Mouse (Mus musculus) embryonic facial prominence, embryonic 11.5 days (tissue): ENCODE measurements around the gene Slc51b. TPM values are rescaled to one million over a fixed set of nuclear protein-coding genes. Genes with fewer than 3 reads are reported as not detected.

Experiments used
- ATAC-seq: fragments of 200-750 bp; cut with Nextera tagmentation; replicated peaks from 2 replicates; pipeline ENCODE4 v1.8.0; 2017; ENCODE audit warnings: low read depth; ENCODE audit not compliant: insufficient number of reproducible peaks, low FRiP score, low TSS enrichment
- DNase-seq: peaks from one replicate; pipeline ENCODE4 v3.0.0-alpha.2; 2015; ENCODE audit warnings: low spot score
- H3K27ac ChIP-seq: fragments of 300-500 bp; sonication (generic); replicated peaks from 2 replicates; pipeline ENCODE4 v1.5.1; 2014; ENCODE audit warnings: mild to moderate bottlenecking, low read depth, low read length, control low read depth
- H3K27me3 ChIP-seq: fragments of 300-500 bp; sonication (generic); 2 replicates; pipeline ENCODE4 v1.6.1; 2014; ENCODE audit warnings: mild to moderate bottlenecking, low read length, moderate library complexity, mixed read lengths; ENCODE audit not compliant: control insufficient read depth, insufficient read depth
- H3K36me3 ChIP-seq: fragments of 300-500 bp; sonication (generic); replicated peaks from 2 replicates; pipeline ENCODE4 v1.6.1; 2014; ENCODE audit warnings: low read depth, mild to moderate bottlenecking, low read length, moderate library complexity, mixed read lengths; ENCODE audit not compliant: control insufficient read depth, insufficient read depth
- H3K4me1 ChIP-seq: fragments of 300-500 bp; sonication (generic); 2 replicates; pipeline ENCODE4 v1.6.1; 2014; ENCODE audit warnings: low read length, mixed read lengths; ENCODE audit not compliant: control insufficient read depth, insufficient read depth
- H3K4me2 ChIP-seq: fragments of 300-500 bp; sonication (generic); 2 replicates; pipeline ENCODE4 v1.6.1; 2014; ENCODE audit warnings: low read depth, mild to moderate bottlenecking, control low read depth, low read length, moderate library complexity
- H3K4me3 ChIP-seq: fragments of 300-500 bp; sonication (generic); 2 replicates; pipeline ENCODE4 v1.5.1; 2014; ENCODE audit warnings: low read depth, low read length, control low read depth
- H3K9ac ChIP-seq: fragments of 300-500 bp; sonication (generic); replicated peaks from 2 replicates; pipeline ENCODE4 v1.6.1; 2014; ENCODE audit warnings: mild to moderate bottlenecking, control low read depth, low read length
- H3K9me3 ChIP-seq: fragments of 300-500 bp; sonication (generic); replicated peaks from 2 replicates; pipeline ENCODE4 v1.6.1; 2016; ENCODE audit warnings: mild to moderate bottlenecking, low read length, inconsistent platforms, mixed read lengths; ENCODE audit not compliant: control insufficient read depth
- WGBS: fragments of 180-500 bp; shearing (Covaris S2); extraction: QIAGEN DNeasy Blood & Tissue Kit; methylation state at CpG from one replicate; pipeline ENCODE4 v1.1.7; 2014; 5-methylcytosine and 5-hydroxymethylcytosine counted together
- polyA plus RNA-seq: library from polyadenylated mRNA; unstranded; fragments of >200 nt; fragmentation: Nextera tagmentation; extraction: Ambion mirVana; gene quantifications from 2 replicates; pipeline ENCODE4 v1.2.1, GENCODE M21; 2014

The Slc51b gene
- polyA plus RNA-seq, 1 experiment from 2014 or later: not detected

DNA sequence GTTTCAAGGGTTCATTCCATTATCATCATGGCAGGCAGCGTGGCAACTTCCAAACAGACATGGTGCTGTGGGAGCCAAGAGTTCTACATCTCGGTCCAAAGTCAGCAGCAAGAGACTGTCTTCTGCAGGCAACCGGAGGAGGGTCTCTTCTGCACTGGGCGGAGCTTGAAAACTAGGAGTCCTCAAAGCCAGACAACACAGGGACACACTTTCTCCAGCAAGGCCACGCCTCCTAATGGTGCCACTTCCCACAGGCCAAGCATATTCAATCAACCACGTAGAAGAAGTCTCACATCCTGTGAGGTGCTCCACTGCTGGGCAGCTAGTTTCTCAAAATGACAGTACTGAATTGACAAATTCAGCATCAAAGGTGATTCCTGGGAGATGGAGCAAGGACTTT is 25.2 kb upstream of the Slc51b start:
- Histone ChIP-seq H3K27ac (no peak overlapping the region), H3K27me3 (no peaks in the 10 kb centered on the region), H3K4me2 (no peak overlapping the region), H3K9me3 (no peaks in the 10 kb centered on the region), H3K4me3 (no peak overlapping the region), H3K36me3 (peaks cover 5% of the 10 kb centered on the region), H3K4me1 (no peaks in the 10 kb centered on the region), H3K9ac (no peak overlapping the region)
- DNase-seq: no peak
- ATAC-seq: no peak
- 87% methylated on average over 6 of the region's 6 CpGs for WGBS

DNA sequence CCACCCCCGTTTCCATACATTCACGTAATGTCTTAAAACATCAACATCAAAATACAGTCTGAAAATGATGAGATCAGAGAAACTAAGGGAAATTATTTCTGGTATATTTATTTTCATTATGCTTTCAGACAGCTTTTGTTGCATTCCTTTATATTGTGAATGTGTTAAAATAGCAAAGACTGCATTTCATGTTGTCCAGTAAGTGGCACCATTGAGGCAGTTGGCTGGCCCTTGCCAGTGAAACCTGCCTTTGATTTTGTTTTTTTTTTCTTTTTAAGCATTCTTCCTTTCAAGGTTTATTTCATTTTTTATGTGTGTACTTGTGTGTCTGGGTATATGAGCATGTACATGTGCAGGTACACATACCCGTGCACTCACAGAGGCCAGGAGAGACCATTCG is 21.9 kb upstream of the Slc51b start:
- Histone ChIP-seq H3K9me3 (no peaks in the 10 kb centered on the region), H3K27me3 (no peaks in the 10 kb centered on the region), H3K9ac (no peak overlapping the region), H3K4me3 (no peak overlapping the region), H3K4me2 (no peak overlapping the region), H3K27ac (no peak overlapping the region), H3K36me3 (peaks cover 5% of the 10 kb centered on the region), H3K4me1 (no peaks in the 10 kb centered on the region)
- 94% methylated on average over 4 of the region's 4 CpGs for WGBS
- no peak for ATAC-seq
- no peak for DNase-seq

GRCm38 (mm10) chr9:65435671-65436301 is 13.0 kb upstream of the Slc51b start, which contains the start of gene Mtfmt:
Mtfmt (plus strand) TSS chr9:65435782.
- peak within 1 kb of the TSS; percentile 84 for H3K9ac ChIP-seq
- no peaks in the 10 kb centered on the region for H3K36me3 ChIP-seq
- no peak within 1 kb of the TSS for H3K27ac ChIP-seq
- H3K27me3 ChIP-seq: no peaks in the 10 kb centered on the region
- 0 out of 2 replicates have a peak, but pooled peaks cover 3% of the 10 kb centered on the region for H3K4me1 ChIP-seq
- H3K9me3 ChIP-seq: no peaks in the 10 kb centered on the region
- peak within 1 kb of the TSS; percentile 93 for H3K4me3 ChIP-seq
- peak; percentile 85 for ATAC-seq
- DNase-seq: peak; percentile 97
- peak within 1 kb of the TSS; percentile 72 for H3K4me2 ChIP-seq
- under 1% methylated on average over 54 of the region's 54 CpGs for WGBS

- Histone ChIP-seq H3K9me3 (no peaks in the 10 kb centered on the region), H3K4me3 (no peak overlapping the region), H3K4me2 (no peak overlapping the region), H3K27ac (no peak overlapping the region), H3K4me1 (0 out of 2 replicates have a peak, but pooled peaks cover 3% of the 10 kb centered on the region), H3K9ac (no peak overlapping the region), H3K36me3 (no peaks in the 10 kb centered on the region), H3K27me3 (no peaks in the 10 kb centered on the region)
- WGBS: 77% methylated on average over 4 of the region's 4 CpGs
- DNase-seq: no peak
- 0 out of 2 replicates have a peak, but pooled peaks have one; percentile 26 for ATAC-seq
Measured at GRCm38 (mm10) chr9:65435211-65435610, 12.5 kb upstream of the Slc51b start.

DNA sequence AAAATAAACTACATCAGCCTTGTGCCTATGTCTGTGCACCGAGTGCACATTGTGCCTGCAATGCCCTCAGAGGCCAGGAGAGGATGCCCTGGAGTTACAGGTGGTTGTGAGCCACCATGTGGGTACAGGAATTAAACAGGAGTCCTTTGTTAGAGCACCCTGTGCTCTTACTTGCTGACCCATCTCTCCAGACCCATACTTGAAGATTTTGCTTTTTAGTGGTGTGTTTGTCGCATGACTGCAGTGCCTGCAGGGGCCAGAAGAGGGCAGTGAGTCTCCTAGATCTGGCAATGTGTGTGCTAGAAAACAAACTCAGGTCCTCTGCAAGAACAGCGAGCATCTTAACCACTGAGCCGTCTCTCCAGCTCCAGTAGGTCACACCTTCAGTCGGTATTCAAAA is 11.4 kb upstream of the Slc51b start:
- ATAC-seq: no peak
- H3K36me3 ChIP-seq: no peaks in the 10 kb centered on the region
- H3K27me3 ChIP-seq: no peaks in the 10 kb centered on the region
- WGBS: 63% methylated on average over 5 of the region's 5 CpGs
- DNase-seq: peak; percentile 45
- no peaks in the 10 kb centered on the region for H3K9me3 ChIP-seq
- no peak overlapping the region for H3K9ac ChIP-seq
- H3K4me3 ChIP-seq: no peak overlapping the region
- no peak overlapping the region for H3K4me2 ChIP-seq
- H3K27ac ChIP-seq: no peak overlapping the region
- H3K4me1 ChIP-seq: 0 out of 2 replicates have a peak, but pooled peaks cover 3% of the 10 kb centered on the region

GRCm38 (mm10) chr9:65432236-65432635 is 9.5 kb upstream of the Slc51b start:
- Histone ChIP-seq H3K4me3 (no peak overlapping the region), H3K36me3 (no peaks in the 10 kb centered on the region), H3K27ac (no peak overlapping the region), H3K4me2 (no peak overlapping the region), H3K27me3 (no peaks in the 10 kb centered on the region), H3K9me3 (no peaks in the 10 kb centered on the region), H3K9ac (no peak overlapping the region), H3K4me1 (0 out of 2 replicates have a peak, but pooled peaks cover 3% of the 10 kb centered on the region)
- WGBS: 2% methylated on average over 3 of the region's 3 CpGs
- ATAC-seq: no peak
- DNase-seq: peak; percentile 90

DNA sequence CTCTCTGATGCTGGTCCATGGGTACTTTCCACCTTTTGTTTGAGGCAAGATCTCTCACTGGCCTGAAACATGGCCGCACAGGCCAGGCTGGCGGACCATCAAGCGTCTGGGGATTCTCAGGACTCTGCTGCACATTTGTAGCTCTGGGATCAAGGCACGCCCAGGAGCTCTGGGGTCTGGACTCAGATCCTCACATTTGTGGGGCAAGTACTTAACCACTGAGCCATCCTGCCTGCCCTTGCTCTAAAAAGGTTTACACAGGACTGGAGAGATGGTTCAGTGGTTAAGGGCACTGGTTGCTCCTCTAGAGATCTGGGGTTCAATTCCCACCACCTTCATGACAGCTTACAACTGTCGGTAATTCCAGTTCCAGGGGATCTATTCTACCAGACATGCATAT is 8.2 kb upstream of the Slc51b start:
- DNase-seq: no peak
- H3K4me2 ChIP-seq: no peak overlapping the region
- no peaks in the 10 kb centered on the region for H3K4me1 ChIP-seq
- no peak for ATAC-seq
- no peaks in the 10 kb centered on the region for H3K9me3 ChIP-seq
- H3K27ac ChIP-seq: no peak overlapping the region
- 85% methylated on average over 5 of the region's 5 CpGs for WGBS
- no peak overlapping the region for H3K9ac ChIP-seq
- H3K27me3 ChIP-seq: no peaks in the 10 kb centered on the region
- H3K4me3 ChIP-seq: no peak overlapping the region
- H3K36me3 ChIP-seq: no peaks in the 10 kb centered on the region

GRCm38 (mm10) chr9:65430401-65430800 is 7.6 kb upstream of the Slc51b start:
- no peak overlapping the region for H3K4me2 ChIP-seq
- no peak overlapping the region for H3K4me3 ChIP-seq
- H3K27ac ChIP-seq: no peak overlapping the region
- H3K9me3 ChIP-seq: no peaks in the 10 kb centered on the region
- DNase-seq: no peak
- no peaks in the 10 kb centered on the region for H3K27me3 ChIP-seq
- no peak overlapping the region for H3K9ac ChIP-seq
- ATAC-seq: no peak
- H3K4me1 ChIP-seq: no peaks in the 10 kb centered on the region
- H3K36me3 ChIP-seq: no peaks in the 10 kb centered on the region
